Mouse (Mus musculus) kidney, adult 2 months (tissue): Measurements from ENCODE around the gene Ube2dnl2. TPM values are rescaled to one million over a fixed set of nuclear protein-coding genes. Genes with fewer than 3 reads are reported as not detected.

Experiments
- DNase-seq: peaks from one replicate; pipeline ENCODE4 v3.0.0; 2021
- H3K27ac ChIP-seq: fragments of 200-500 bp; 2 replicates; pipeline ENCODE4 v1.5.1; 2012; ENCODE audit warnings: low read depth, low read length, control low read depth, inconsistent platforms; ENCODE audit not compliant: insufficient read depth
- H3K27me3 ChIP-seq: fragments of 200-500 bp; replicated peaks from 2 replicates; pipeline ENCODE4 v1.6.1; 2012; ENCODE audit warnings: mild to moderate bottlenecking, moderate library complexity, low read length, inconsistent platforms; ENCODE audit not compliant: control insufficient read depth, insufficient read depth
- H3K36me3 ChIP-seq: fragments of 200-500 bp; 2 replicates; pipeline ENCODE4 v1.6.1; 2012; ENCODE audit warnings: mild to moderate bottlenecking, moderate library complexity, low read length, inconsistent platforms; ENCODE audit not compliant: control insufficient read depth, insufficient read depth
- H3K4me1 ChIP-seq: fragments of 200-500 bp; 2 replicates; pipeline ENCODE4 v1.6.1; 2011; ENCODE audit warnings: low read length; ENCODE audit not compliant: control insufficient read depth, insufficient read depth
- H3K4me3 ChIP-seq: fragments of 200-500 bp; 2 replicates; pipeline ENCODE4 v1.5.1; 2011; ENCODE audit warnings: mild to moderate bottlenecking, low read depth, low read length, control low read depth; ENCODE audit not compliant: insufficient read depth
- CTCF ChIP-seq: fragments of 200-500 bp; conservative IDR thresholded peaks from 2 replicates; pipeline ENCODE4 v1.5.1; 2011; ENCODE audit warnings: low read depth, mild to moderate bottlenecking, control low read depth, low read length, moderate library complexity, mixed read lengths; ENCODE audit not compliant: insufficient read depth, insufficient read length
- POLR2A ChIP-seq: fragments of 200-500 bp; IDR thresholded peaks from one replicate; pipeline ENCODE4 v1.6.1; 2011; ENCODE audit warnings: low read depth, low read length, control low read depth
- WGBS: fragments of 180-500 bp; shearing (Covaris S2); methylation state at CpG from one replicate; pipeline ENCODE4 v1.1.7; 2018; 5-methylcytosine and 5-hydroxymethylcytosine counted together
- polyA plus RNA-seq: library from polyadenylated mRNA; depleted of rRNA; stranded (reverse); fragments of >200 nt; gene quantifications from 2 replicates; pipeline ENCODE4 v1.2.3, GENCODE M21; 2012; rRNA removed

The Ube2dnl2 gene
- not detected in 2 replicates for polyA plus RNA-seq

GRCm38 (mm10) chrX:114907282-114907681, at the start of gene Ube2dnl2:
Gene Ube2dnl2 (plus strand): TSS chrX:114907582.
- Histone ChIP-seq H3K27me3 (no peaks in the 10 kb centered on the region), H3K4me3 (no peak within 1 kb of the TSS), H3K4me1 (no peaks in the 10 kb centered on the region), H3K27ac (no peak within 1 kb of the TSS), H3K36me3 (no peaks in the 10 kb centered on the region)
- 78% methylated on average over 1 of the region's 1 CpGs for whole genome bisulfite sequencing
- TF ChIP-seq CTCF: no peak
- no peak for DNase-seq

GRCm38 (mm10) chrX:114895489-114895888, 11.9 kb upstream of the Ube2dnl2 start:
- no peaks in the 10 kb centered on the region for H3K27me3 ChIP-seq
- H3K4me3 ChIP-seq: no peak overlapping the region
- DNase-seq: no peak
- TF ChIP-seq CTCF: no peak
- TF ChIP-seq POLR2A: no peak
- H3K4me1 ChIP-seq: no peaks in the 10 kb centered on the region
- H3K36me3 ChIP-seq: no peaks in the 10 kb centered on the region
- H3K27ac ChIP-seq: no peak overlapping the region

GRCm38 (mm10) chrX:114897506-114897905, 9.9 kb upstream of the Ube2dnl2 start:
- no peak for DNase-seq
- TF ChIP-seq CTCF: no peak
- TF ChIP-seq POLR2A: no peak
- WGBS: 72% methylated on average over 3 of the region's 3 CpGs
- Histone ChIP-seq H3K36me3 (no peaks in the 10 kb centered on the region), H3K27me3 (no peaks in the 10 kb centered on the region), H3K4me3 (no peak overlapping the region), H3K4me1 (no peaks in the 10 kb centered on the region), H3K27ac (no peak overlapping the region)

- Histone ChIP-seq H3K27ac (no peak overlapping the region), H3K4me3 (no peak overlapping the region), H3K27me3 (no peaks in the 10 kb centered on the region), H3K36me3 (no peaks in the 10 kb centered on the region), H3K4me1 (no peaks in the 10 kb centered on the region)
- TF ChIP-seq POLR2A: no peak
- DNase-seq: no peak
Measured at GRCm38 (mm10) chrX:114903391-114903790, 4.0 kb upstream of the Ube2dnl2 start.

GRCm38 (mm10) chrX:114904712-114905111, 2.7 kb upstream of the Ube2dnl2 start, which contains the start of gene Ube2dnl1:
Gene Ube2dnl1 (plus strand): TSS chrX:114905012.
- WGBS: 77% methylated on average over 5 of the region's 5 CpGs
- H3K4me3 ChIP-seq: no peak within 1 kb of the TSS
- no peaks in the 10 kb centered on the region for H3K36me3 ChIP-seq
- no peaks in the 10 kb centered on the region for H3K4me1 ChIP-seq
- H3K27ac ChIP-seq: no peak within 1 kb of the TSS
- no peaks in the 10 kb centered on the region for H3K27me3 ChIP-seq
- no peak for DNase-seq
- TF ChIP-seq CTCF (no peak), POLR2A (no peak)

- H3K4me1 ChIP-seq: no peaks in the 10 kb centered on the region
- WGBS: 8% methylated on average over 1 of the region's 1 CpGs
Measured at GRCm38 (mm10) chrX:114955066-114955465, 47.7 kb downstream of the Ube2dnl2 start.

More at GRCm38 (mm10) chrX:114955066-114955465, 47.7 kb downstream of the Ube2dnl2 start:
- Histone ChIP-seq H3K4me3 (no peak overlapping the region), H3K27me3 (no peaks in the 10 kb centered on the region), H3K27ac (no peak overlapping the region), H3K36me3 (no peaks in the 10 kb centered on the region)
- DNase-seq: no peak
- no peak for TF ChIP-seq POLR2A
- no peak for TF ChIP-seq CTCF

Other genes with a start within 250 kb of the Ube2dnl2 start
- gene Ube2dnl1, start 2.6 kb upstream of the Ube2dnl2 start, polyA plus RNA-seq: not detected in 2 replicates